ENCODE assay signal across 12 mouse cellular contexts in genomic region chr8:46236441-46237223, GRCm38 (mm10). TPM values are rescaled to one million over a fixed set of nuclear protein-coding genes. Genes with fewer than 3 reads are reported as not detected.
DNase-seq lines count a peak whose midpoint lies in the region; ATAC-seq and TF ChIP-seq lines count a peak whose summit lies in the region.
"Had no signal": no experiment of that assay in that cellular context is flagged by ENCODE, and none has a peak within 500 bp of the region (broad histone marks: within the 10 kb centered on the region; RNA-seq: fewer than 3 reads in every experiment).

No protein-coding gene starts in this region.

- H3K4me2 ChIP-seq in embryonic facial prominence, embryonic 11.5 days (ENCODE audit: low read depth, low read length) = no peak overlapping the region
- H3K4me2 ChIP-seq in lung, postnatal 0 days (replicated peaks; ENCODE audit: low read depth, low read length) = no peak overlapping the region
- no peak overlapping the region for H3K4me2 ChIP-seq in midbrain, postnatal 0 days (ENCODE audit: low read depth, low read length, poor library complexity, severe bottlenecking)
- H3K4me2 ChIP-seq: limb, embryonic 15.5 days; neural tube, embryonic 13.5 days; stomach, embryonic 15.5 days had no signal

- H3K36me3 ChIP-seq in embryonic facial prominence, embryonic 11.5 days (replicated peaks; ENCODE audit: control insufficient read depth, insufficient read depth, low read depth, low read length) = no peaks in the 10 kb centered on the region
- H3K36me3 ChIP-seq in embryonic facial prominence, embryonic 10.5 days (replicated peaks) = no peaks in the 10 kb centered on the region
- no peaks in the 10 kb centered on the region for H3K36me3 ChIP-seq in lung, postnatal 0 days (ENCODE audit: insufficient read depth, low read length)
- no peaks in the 10 kb centered on the region for H3K36me3 ChIP-seq in midbrain, postnatal 0 days (ENCODE audit: insufficient read depth, low read length)
- H3K36me3 ChIP-seq: limb, embryonic 15.5 days; neural tube, embryonic 13.5 days; stomach, embryonic 15.5 days had no signal

- no peaks in the 10 kb centered on the region for H3K4me1 ChIP-seq in embryonic facial prominence, embryonic 11.5 days (ENCODE audit: control insufficient read depth, insufficient read depth, low read length)
- H3K4me1 ChIP-seq in embryonic facial prominence, embryonic 10.5 days = peaks cover 6% of the 10 kb centered on the region
- H3K4me1 ChIP-seq in lung, postnatal 0 days (ENCODE audit: insufficient read depth, low read depth, low read length) = no peaks in the 10 kb centered on the region
- no peaks in the 10 kb centered on the region for H3K4me1 ChIP-seq in midbrain, postnatal 0 days (ENCODE audit: insufficient read depth, low read length)
- H3K4me1 ChIP-seq: neural tube, embryonic 13.5 days; stomach, embryonic 15.5 days had no signal

- TF ChIP-seq EP300 in lung, postnatal 0 days (IDR thresholded peaks at IDR 0.05) = no peak

- no peak overlapping the region for H3K4me3 ChIP-seq in embryonic facial prominence, embryonic 11.5 days (ENCODE audit: low read depth, low read length)
- no peak overlapping the region for H3K4me3 ChIP-seq in embryonic facial prominence, embryonic 10.5 days
- H3K4me3 ChIP-seq in lung, postnatal 0 days (ENCODE audit: low read depth, low read length) = no peak overlapping the region
- no peak overlapping the region for H3K4me3 ChIP-seq in midbrain, postnatal 0 days (ENCODE audit: low read depth, low read length)
- H3K4me3 ChIP-seq: limb, embryonic 15.5 days; neural tube, embryonic 13.5 days; stomach, embryonic 15.5 days had no signal

- no peaks in the 10 kb centered on the region for H3K27me3 ChIP-seq in embryonic facial prominence, embryonic 11.5 days (ENCODE audit: control insufficient read depth, insufficient read depth, low read length)
- peaks cover 37% of the 10 kb centered on the region for H3K27me3 ChIP-seq in embryonic facial prominence, embryonic 10.5 days (replicated peaks; ENCODE audit: low read depth, poor library complexity, severe bottlenecking)
- no peaks in the 10 kb centered on the region for H3K27me3 ChIP-seq in lung, postnatal 0 days (replicated peaks; ENCODE audit: insufficient read depth, low read length)
- no peaks in the 10 kb centered on the region for H3K27me3 ChIP-seq in midbrain, postnatal 0 days (ENCODE audit: insufficient read depth, low read length)
- H3K27me3 ChIP-seq: limb, embryonic 15.5 days; stomach, embryonic 15.5 days had no signal

- peak; percentile 51 for TF ChIP-seq CTCF in lung, postnatal 0 days (IDR thresholded peaks at IDR 0.05)
- peak; percentile 65 for TF ChIP-seq CTCF in midbrain, postnatal 0 days (IDR thresholded peaks at IDR 0.05)

- H3K9ac ChIP-seq in embryonic facial prominence, embryonic 11.5 days (replicated peaks; ENCODE audit: low read length) = no peak overlapping the region
- H3K9ac ChIP-seq in lung, postnatal 0 days (replicated peaks; ENCODE audit: low read depth) = no peak overlapping the region
- no peak overlapping the region for H3K9ac ChIP-seq in midbrain, postnatal 0 days (replicated peaks; ENCODE audit: low read length, poor library complexity, severe bottlenecking)
- H3K9ac ChIP-seq: limb, embryonic 15.5 days; neural tube, embryonic 13.5 days; stomach, embryonic 15.5 days had no signal

- peak; percentile 56; the same call in 1 of the 2 replicates for ATAC-seq in embryonic facial prominence, embryonic 11.5 days (replicated peaks; ENCODE audit: insufficient number of reproducible peaks, low FRiP score, low TSS enrichment, low read depth)
- peak; percentile 46; the same call in 1 of the 2 replicates for ATAC-seq in lung, postnatal 0 days
- ATAC-seq in midbrain, postnatal 0 days (ENCODE audit: low FRiP score) = no peak
- ATAC-seq: intestine, embryonic 16.5 days had no signal

- peak; percentile 27 for DNase-seq in embryonic facial prominence, embryonic 11.5 days (ENCODE audit: low spot score)
- DNase-seq in embryonic facial prominence, embryonic 10.5 days (ENCODE audit: low spot score) = no peak
- peak; percentile 63 for DNase-seq in lung, postnatal 0 days (ENCODE audit: low spot score)
- no peak for DNase-seq in lung, postnatal 25 days (ENCODE audit: low spot score)
- peak; percentile 46 for DNase-seq in gastrocnemius, postnatal 25 days
- DNase-seq in midbrain, postnatal 0 days (ENCODE audit: low spot score) = peak; percentile 32
- DNase-seq in kidney, postnatal 10 days = no peak
- DNase-seq in thymus, postnatal 25 days = no peak

- H3K9me3 ChIP-seq in embryonic facial prominence, embryonic 11.5 days (replicated peaks; ENCODE audit: control insufficient read depth, low read length) = no peaks in the 10 kb centered on the region
- H3K9me3 ChIP-seq in embryonic facial prominence, embryonic 10.5 days = no peaks in the 10 kb centered on the region
- H3K9me3 ChIP-seq in lung, postnatal 0 days (ENCODE audit: low read length) = no peaks in the 10 kb centered on the region
- no peaks in the 10 kb centered on the region for H3K9me3 ChIP-seq in midbrain, postnatal 0 days (ENCODE audit: low read length)
- H3K9me3 ChIP-seq: limb, embryonic 15.5 days; neural tube, embryonic 13.5 days; stomach, embryonic 15.5 days had no signal

- H3K27ac ChIP-seq in embryonic facial prominence, embryonic 11.5 days (replicated peaks; ENCODE audit: low read depth, low read length) = no peak overlapping the region
- no peak overlapping the region for H3K27ac ChIP-seq in embryonic facial prominence, embryonic 10.5 days (replicated peaks)
- no peak overlapping the region for H3K27ac ChIP-seq in lung, postnatal 0 days (ENCODE audit: low read length)
- H3K27ac ChIP-seq in midbrain, postnatal 0 days (ENCODE audit: low read depth, low read length) = no peak overlapping the region
- H3K27ac ChIP-seq: limb, embryonic 15.5 days; neural tube, embryonic 13.5 days; stomach, embryonic 15.5 days had no signal

- WGBS in embryonic facial prominence, embryonic 11.5 days = 50% methylated on average over 7 of the region's 7 CpGs
- WGBS in embryonic facial prominence, embryonic 10.5 days = 52% methylated on average over 7 of the region's 7 CpGs
- 46% methylated on average over 7 of the region's 7 CpGs for WGBS in lung, postnatal 0 days
- 65% methylated on average over 7 of the region's 7 CpGs for WGBS in midbrain, postnatal 0 days

RNA-seq across cellular contexts. Expression of gene Slc25a4, which starts 25.5 kb away (rescaled TPM):
- 508 and 538 TPM in 2 replicates for polyA plus RNA-seq in embryonic facial prominence, embryonic 11.5 days (2014; fragmentation: Nextera tagmentation; extraction: Ambion mirVana)
- polyA plus RNA-seq in embryonic facial prominence, embryonic 10.5 days (2016; fragmentation: Nextera tagmentation; extraction: Ambion mirVana) = 543 and 574 TPM in 2 replicates
- 292 and 307 TPM in 2 replicates for polyA plus RNA-seq in lung, postnatal 0 days (2015; fragmentation: Nextera tagmentation; extraction: Ambion mirVana)
- 1,000 to 10,000 TPM; 2,973 to 3,130 TPM for total RNA-seq in gastrocnemius, postnatal 25 days (2021)
- 1,005 and 1,051 TPM in 2 replicates for total RNA-seq in midbrain, postnatal 0 days (2014; rRNA removed)
- 1,140 and 1,170 TPM in 2 replicates for polyA plus RNA-seq in midbrain, postnatal 0 days (2015; fragmentation: Nextera tagmentation; extraction: Ambion mirVana)

RNA-seq across cellular contexts. Expression of gene Helt, which starts 57.8 kb away (rescaled TPM):
- polyA plus RNA-seq in embryonic facial prominence, embryonic 11.5 days (2014; fragmentation: Nextera tagmentation; extraction: Ambion mirVana) = 0.88 and 1.9 TPM in 2 replicates
- 0.36 and 0.64 TPM in 2 replicates for polyA plus RNA-seq in embryonic facial prominence, embryonic 10.5 days (2016; fragmentation: Nextera tagmentation; extraction: Ambion mirVana)
- not detected in 2 replicates for polyA plus RNA-seq in lung, postnatal 0 days (2015; fragmentation: Nextera tagmentation; extraction: Ambion mirVana)
- total RNA-seq in gastrocnemius, postnatal 25 days (2021) = 1 to 10 TPM; 1.6 to 1.8 TPM
- total RNA-seq in midbrain, postnatal 0 days (2014; rRNA removed) = 0.27 TPM in 1 of 2 replicates, not detected in the other
- polyA plus RNA-seq in midbrain, postnatal 0 days (2015; fragmentation: Nextera tagmentation; extraction: Ambion mirVana) = 0.26 and 0.28 TPM in 2 replicates
- polyA plus RNA-seq: intestine, embryonic 16.5 days; limb, embryonic 15.5 days had no signal

Comparison
In these comparisons a context has a peak if more than half of its experiments do, and no peak if none do; other contexts are left out.
1. DNase-seq: peak in embryonic facial prominence, embryonic 11.5 days (single experiment), lung, postnatal 0 days (single experiment), gastrocnemius, postnatal 25 days (single experiment) and midbrain, postnatal 0 days (single experiment); none in embryonic facial prominence, embryonic 10.5 days (single experiment), lung, postnatal 25 days (single experiment), kidney, postnatal 10 days (single experiment) and thymus, postnatal 25 days (single experiment).